Comparison of ENCODE assay signal across 10 mouse cellular contexts in the genomic region with DNA sequence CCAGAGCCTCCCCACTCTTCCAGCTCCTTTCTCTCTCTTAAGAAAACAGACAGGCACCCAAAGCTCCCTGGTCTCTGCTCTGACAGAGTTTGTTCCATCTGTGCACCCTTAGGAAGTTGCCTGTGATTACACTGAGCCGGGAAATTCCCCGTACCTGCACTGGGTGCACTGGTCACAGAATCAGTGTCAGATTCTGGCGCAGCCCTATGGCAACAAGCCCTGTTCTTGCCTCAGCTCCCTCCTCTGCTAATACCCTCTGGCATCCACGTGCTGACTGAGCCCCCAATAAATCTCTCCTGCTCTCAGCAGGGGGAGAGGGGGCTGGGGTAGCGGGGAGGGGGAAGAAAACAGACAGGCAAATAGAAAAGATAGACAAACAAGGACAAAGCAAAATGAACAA. TPM values are rescaled to one million over a fixed set of nuclear protein-coding genes. Genes with fewer than 3 reads are reported as not detected.
DNase-seq lines count a peak whose midpoint lies in the region; ATAC-seq and TF ChIP-seq lines count a peak whose summit lies in the region.
"Had no signal": no experiment of that assay in that cellular context is flagged by ENCODE, and none has a peak within 500 bp of the region (broad histone marks: within the 10 kb centered on the region; RNA-seq: fewer than 3 reads in every experiment).

No protein-coding gene starts in this region.

- no peak overlapping the region; the same call in 1 of the 2 replicates for H3K4me2 ChIP-seq in CH12.LX (ENCODE audit: insufficient read depth, low read depth, poor library complexity, severe bottlenecking)
- H3K4me2 ChIP-seq in limb, embryonic 12.5 days, result peak overlapping the region; percentile 23; the same call in 1 of the 2 replicates
- no peak overlapping the region for H3K4me2 ChIP-seq in lung, postnatal 0 days (replicated peaks; ENCODE audit: low read depth, low read length)

- TF ChIP-seq RAD21 in CH12.LX (IDR thresholded peaks at IDR 0.05; ENCODE audit: low read depth, low read length), result no peak

- no peak for TF ChIP-seq EP300 in CH12.LX (IDR thresholded peaks at IDR 0.05; ENCODE audit: low read length)
- TF ChIP-seq EP300 in lung, postnatal 0 days (IDR thresholded peaks at IDR 0.05), result no peak

- no peak overlapping the region for H3K27ac ChIP-seq in CH12.LX (ENCODE audit: insufficient read depth, low read depth)
- H3K27ac ChIP-seq in limb, embryonic 12.5 days, result peak overlapping the region; percentile 69
- no peak overlapping the region for H3K27ac ChIP-seq in lung, postnatal 0 days (ENCODE audit: low read length)

- peak; percentile 7 for DNase-seq in kidney, adult 9 months
- no peak for DNase-seq in kidney, postnatal 36 days
- DNase-seq in CH12.LX (ENCODE audit: extremely low read depth), result peak; percentile 69
- DNase-seq in brain, embryonic 14.5 days (ENCODE audit: low read depth), result peak; percentile 25
- DNase-seq in frontal cortex, postnatal 14 days (ENCODE audit: low spot score in 2 of 2), result no peak
- no peak for DNase-seq in gastrocnemius, postnatal 4 days (ENCODE audit: low spot score in 2 of 2)
- no peak for DNase-seq in lung, postnatal 0 days (ENCODE audit: low spot score)
- DNase-seq: cerebellum, adult 8-10 months; lung, adult 2 months had no signal

- TF ChIP-seq CTCF in CH12.LX (conservative IDR thresholded peaks at IDR 0.05 in 1 of 2, IDR thresholded peaks at IDR 0.05 in 1 of 2; ENCODE audit: low read depth in 2 of 2, low read length in 2 of 2), result no peak
- TF ChIP-seq CTCF in brain, embryonic 14.5 days (IDR thresholded peaks at IDR 0.05; ENCODE audit: borderline replicate concordance, extremely low read depth, insufficient read depth, insufficient read length), result no peak
- no peak for TF ChIP-seq CTCF in lung, postnatal 0 days (IDR thresholded peaks at IDR 0.05)

- H3K4me1 ChIP-seq in CH12.LX (ENCODE audit: control insufficient read depth in 1 of 2, insufficient read depth in 2 of 2), result peaks cover 0 to 3% of the 10 kb centered on the region in 2 experiments; a peak in 1 of 4 replicates
- peaks cover 7% of the 10 kb centered on the region for H3K4me1 ChIP-seq in limb, embryonic 12.5 days (replicated peaks)
- H3K4me1 ChIP-seq in lung, postnatal 0 days (ENCODE audit: insufficient read depth, low read depth, low read length), result no peaks in the 10 kb centered on the region

- in situ Hi-C loops in CH12.LX (cut with MboI; ENCODE audit: low pct_ligation_motif_present, low pct_unique_long_range_greater_than_20kb, low sequenced_read_pairs), result no loop called here

- H3K36me3 ChIP-seq in CH12.LX (replicated peaks in 1 of 2; ENCODE audit: control insufficient read depth in 1 of 2, insufficient read depth in 1 of 2, low read length in 1 of 2), result no peaks in the 10 kb centered on the region
- H3K36me3 ChIP-seq in limb, embryonic 12.5 days, result no peaks in the 10 kb centered on the region; the same call in 1 of the 2 replicates
- H3K36me3 ChIP-seq in lung, postnatal 0 days (ENCODE audit: insufficient read depth, low read length), result no peaks in the 10 kb centered on the region

- peak; percentile 71; the same call in 1 of the 2 replicates for ATAC-seq in limb, embryonic 12.5 days (ENCODE audit: insufficient number of reproducible peaks, insufficient read depth, low FRiP score, low TSS enrichment, low read depth)
- no peak for ATAC-seq in lung, postnatal 0 days

- TF ChIP-seq POLR2A in CH12.LX (IDR thresholded peaks at IDR 0.05; ENCODE audit: low read depth, low read length), result no peak
- TF ChIP-seq POLR2A in brain, embryonic 14.5 days (IDR thresholded peaks at IDR 0.05; ENCODE audit: borderline replicate concordance, extremely low read depth, insufficient read depth, insufficient read length, poor library complexity, severe bottlenecking), result no peak

- no peak overlapping the region for H3K9ac ChIP-seq in CH12.LX (ENCODE audit: insufficient read depth, low read depth)
- H3K9ac ChIP-seq in limb, embryonic 12.5 days (replicated peaks), result no peak overlapping the region
- no peak overlapping the region for H3K9ac ChIP-seq in lung, postnatal 0 days (replicated peaks; ENCODE audit: low read depth)

- no peak overlapping the region for H3K4me3 ChIP-seq in CH12.LX (replicated peaks in 1 of 3; ENCODE audit: low read depth in 2 of 3, low read length in 2 of 3, poor library complexity in 1 of 3)
- no peak overlapping the region for H3K4me3 ChIP-seq in limb, embryonic 12.5 days (replicated peaks)
- H3K4me3 ChIP-seq in lung, postnatal 0 days (ENCODE audit: low read depth, low read length), result no peak overlapping the region

- 23% methylated on average over 5 of the region's 5 CpGs for WGBS in limb, embryonic 12.5 days
- WGBS in lung, postnatal 0 days, result 43% methylated on average over 5 of the region's 5 CpGs

- dilution Hi-C loops in CH12.LX (cut with MboI; ENCODE audit: extremely low pct_ligation_motif_present, extremely low pct_unique_long_range_greater_than_20kb, low sequenced_read_pairs), result no loop called here

- H3K79me2 ChIP-seq in CH12.LX (replicated peaks; ENCODE audit: control insufficient read depth, extremely low read depth, insufficient read depth, poor library complexity, severe bottlenecking), result no peaks in the 10 kb centered on the region

- no peaks in the 10 kb centered on the region for H3K27me3 ChIP-seq in CH12.LX (replicated peaks)
- peaks cover 3% of the 10 kb centered on the region; the same call in 1 of the 2 replicates for H3K27me3 ChIP-seq in limb, embryonic 12.5 days
- no peaks in the 10 kb centered on the region for H3K27me3 ChIP-seq in lung, postnatal 0 days (replicated peaks; ENCODE audit: insufficient read depth, low read length)

- no peaks in the 10 kb centered on the region for H3K9me3 ChIP-seq in CH12.LX (replicated peaks; ENCODE audit: low read length)
- no peaks in the 10 kb centered on the region for H3K9me3 ChIP-seq in limb, embryonic 12.5 days
- no peaks in the 10 kb centered on the region for H3K9me3 ChIP-seq in lung, postnatal 0 days (ENCODE audit: low read length)

TF ChIP-seq in CH12.LX, 34 proteins besides CTCF, POLR2A, EP300 and RAD21:
- TF ChIP-seq ETS1 (conservative IDR thresholded peaks at IDR 0.05; ENCODE audit: low read depth, low read length) (no peak), ZC3H11A (IDR thresholded peaks at IDR 0.05; ENCODE audit: low read depth, low read length) (no peak), BHLHE40 (IDR thresholded peaks at IDR 0.05; ENCODE audit: low read depth, low read length) (no peak), USF2 (conservative IDR thresholded peaks at IDR 0.05; ENCODE audit: low read depth, low read length) (no peak), MEF2A (IDR thresholded peaks at IDR 0.05; ENCODE audit: borderline replicate concordance, low read depth, low read length) (no peak), IRF4 (IDR thresholded peaks at IDR 0.05; ENCODE audit: low read depth, low read length) (no peak)

RNA-seq across cellular contexts. Expression of gene Tlr13, which starts 50.1 kb away (rescaled TPM):
- total RNA-seq in CH12.LX (2012; rRNA removed) (not detected in 2 replicates), CH12.LX (2014; rRNA removed) (not detected in 2 replicates)
- polyA plus RNA-seq in CH12.LX (2012; ENCODE audit: insufficient read length, low read depth), result 0.08 TPM in 1 of 2 replicates, not detected in the other
- polyA plus RNA-seq in brain, embryonic 14.5 days (2012; rRNA removed), result 0.10 and 0.22 TPM in 2 replicates
- 0.31 and 0.35 TPM in 2 replicates for polyA plus RNA-seq in limb, embryonic 12.5 days (2016; fragmentation: Nextera tagmentation; extraction: Ambion mirVana)
- 1 to 10 TPM; 1.8 to 1.9 TPM for total RNA-seq in gastrocnemius, postnatal 4 days (2021)
- 1.7 and 2.0 TPM in 2 replicates for polyA plus RNA-seq in lung, postnatal 0 days (2015; fragmentation: Nextera tagmentation; extraction: Ambion mirVana)

Comparison
In these comparisons a context has a peak if more than half of its experiments do, and no peak if none do; other contexts are left out.
1. DNase-seq: peak in kidney, adult 9 months (single experiment), CH12.LX (single experiment) and brain, embryonic 14.5 days (single experiment); none in kidney, postnatal 36 days (0 of 2), frontal cortex, postnatal 14 days (0 of 2), gastrocnemius, postnatal 4 days (0 of 2) and lung, postnatal 0 days (single experiment).